Mouse (Mus musculus) hindbrain, embryonic 14.5 days (tissue): ENCODE results near the gene 1190005I06Rik. TPM values are rescaled to one million over a fixed set of nuclear protein-coding genes. Genes with fewer than 3 reads are reported as not detected.

ENCODE experiments used
- polyA plus RNA-seq: library from polyadenylated mRNA; unstranded; fragments of >200 nt; fragmentation: Nextera tagmentation; extraction: Ambion mirVana; gene quantifications from 2 replicates; pipeline ENCODE4 v1.2.1, GENCODE M21; 2014

Gene 1190005I06Rik
- polyA plus RNA-seq, 1 experiment from 2014 or later, result 12.4 TPM

Other genes starting within 250 kb of the 1190005I06Rik start
- 17.5 and 18.2 TPM in 2 replicates for gene Gins2, start 58.3 kb downstream of the 1190005I06Rik start, polyA plus RNA-seq
- gene Gm27021, start 20.4 kb upstream of the 1190005I06Rik start, polyA plus RNA-seq, result 4.4 and 10.0 TPM in 2 replicates
- 1,174 and 1,254 TPM in 2 replicates for gene Cox4i1, start 20.6 kb upstream of the 1190005I06Rik start, polyA plus RNA-seq
- gene Emc8, start 20.9 kb upstream of the 1190005I06Rik start, polyA plus RNA-seq, result 113 and 138 TPM in 2 replicates
- 3.2 and 5.1 TPM in 2 replicates for gene Irf8, start 88.7 kb upstream of the 1190005I06Rik start, polyA plus RNA-seq